Mouse (Mus musculus) ovary, postnatal 10 days (tissue): ENCODE measurements around the gene Usb1.

Experiments used
- DNase-seq: peaks from one replicate; pipeline ENCODE4 v3.0.0; 2022; ENCODE audit warnings: low spot score

The Usb1 gene

DNA sequence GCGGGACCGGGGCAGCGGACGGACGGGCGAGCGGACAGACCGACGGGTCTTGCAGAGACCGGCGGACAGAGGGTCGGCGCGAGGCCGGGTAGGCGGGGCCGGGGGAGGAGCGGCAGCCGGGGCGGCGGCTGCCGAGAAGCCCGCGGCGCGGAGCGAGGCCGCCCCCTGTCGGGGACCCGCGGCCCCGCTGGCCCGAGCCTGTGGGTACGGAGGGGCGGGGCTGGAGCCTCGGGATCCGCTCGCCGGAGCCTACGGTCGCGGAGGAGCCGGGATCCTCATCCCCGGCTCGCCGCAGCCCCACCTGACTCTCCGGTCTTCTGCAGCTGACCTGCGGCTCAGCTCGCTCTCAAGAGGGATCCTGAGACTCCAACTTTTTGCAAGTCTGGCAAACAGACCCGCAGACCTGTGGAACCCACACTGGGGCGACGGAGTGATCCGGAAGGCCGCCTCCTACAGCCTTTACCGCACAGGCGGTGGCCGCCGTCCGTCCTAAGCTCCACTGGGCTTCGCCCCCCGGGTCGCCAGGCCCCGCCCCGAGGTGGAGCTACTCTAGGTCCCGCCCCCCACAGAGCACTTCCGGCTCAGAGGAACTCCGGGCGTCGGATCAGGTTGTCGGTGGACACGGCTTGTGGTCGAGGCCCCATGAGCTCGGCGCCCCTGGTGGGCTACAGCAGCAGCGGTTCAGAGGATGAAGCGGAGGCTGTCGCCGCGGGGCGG lies at the start of gene Usb1, which contains the start of gene Zfp319:
TSS of gene Usb1 (plus strand) at position 565 of the 717 bp plus-strand sequence.
TSS of gene Zfp319 (minus strand) at position 231 of the 717 bp plus-strand sequence.
- peak; percentile 91 for DNase-seq

DNA sequence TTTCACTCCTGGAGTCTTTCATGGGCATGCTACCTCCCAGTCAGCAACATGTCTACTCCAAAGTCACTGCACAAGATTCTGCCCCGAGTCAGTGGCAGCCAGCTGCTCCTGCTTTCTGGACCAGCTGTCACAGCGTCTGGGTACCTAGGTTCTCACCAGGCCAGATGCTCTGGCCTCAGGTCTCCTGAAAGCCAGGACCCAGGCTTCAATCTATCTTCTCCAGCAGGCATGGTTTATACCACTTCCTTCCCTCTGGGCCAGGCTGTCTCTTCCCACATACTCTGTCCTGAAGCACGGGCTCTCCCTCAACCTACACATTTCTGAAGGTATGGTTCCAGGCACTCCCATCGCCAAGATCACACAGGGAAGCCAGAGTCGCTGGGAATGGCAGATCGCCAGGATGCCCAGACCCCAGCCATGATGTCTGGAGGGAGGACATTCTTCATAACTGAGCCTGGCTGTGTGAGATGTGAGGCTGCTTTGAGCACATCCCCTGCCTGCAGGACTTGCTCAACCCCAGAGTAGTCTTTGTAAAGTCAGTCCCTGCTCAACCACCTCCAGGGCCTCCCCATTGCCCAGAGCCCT lies 42.9 kb upstream of the Usb1 start:
- DNase-seq, result no peak

DNA sequence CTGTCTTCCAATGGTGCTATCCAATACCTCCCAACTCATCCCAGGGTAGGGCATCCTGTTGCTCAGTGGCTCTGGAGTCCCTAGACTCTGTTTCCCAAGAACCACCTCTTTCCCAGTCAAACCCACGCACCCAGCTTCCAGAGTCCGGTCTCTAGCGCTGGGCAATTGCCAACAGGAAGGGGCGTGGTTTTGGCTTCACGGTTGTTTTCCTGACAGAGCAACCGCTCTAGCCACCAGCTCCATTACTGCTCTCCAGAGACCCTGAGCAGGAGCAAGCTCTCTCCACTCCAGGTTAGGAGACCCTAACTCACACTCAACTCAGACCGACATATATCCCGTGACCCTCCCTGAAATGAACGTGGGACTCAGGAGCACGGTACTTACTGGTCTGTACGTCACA lies 38.9 kb upstream of the Usb1 start:
- DNase-seq, result peak; percentile 64

DNA sequence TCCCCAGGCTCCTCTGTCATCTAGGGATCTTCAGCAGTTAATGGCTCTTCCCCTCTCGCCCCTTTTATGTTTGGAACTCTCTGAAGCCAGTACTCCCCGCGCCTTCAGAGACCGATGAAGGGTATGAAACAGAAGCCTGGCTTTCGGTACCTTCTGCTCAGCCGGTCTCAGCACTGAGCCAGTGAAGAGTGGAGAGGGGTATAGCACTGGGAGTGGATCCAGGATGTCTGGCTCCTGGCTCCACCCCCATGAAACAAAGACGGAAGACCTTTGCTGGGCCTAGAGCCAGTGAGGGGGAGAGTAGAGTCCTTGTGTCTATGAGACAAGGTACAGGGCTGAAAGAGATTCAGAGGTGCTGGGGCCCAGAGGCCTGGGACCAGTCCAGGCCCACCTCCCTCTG lies 38.2 kb upstream of the Usb1 start:
- peak; percentile 19 for DNase-seq

DNA sequence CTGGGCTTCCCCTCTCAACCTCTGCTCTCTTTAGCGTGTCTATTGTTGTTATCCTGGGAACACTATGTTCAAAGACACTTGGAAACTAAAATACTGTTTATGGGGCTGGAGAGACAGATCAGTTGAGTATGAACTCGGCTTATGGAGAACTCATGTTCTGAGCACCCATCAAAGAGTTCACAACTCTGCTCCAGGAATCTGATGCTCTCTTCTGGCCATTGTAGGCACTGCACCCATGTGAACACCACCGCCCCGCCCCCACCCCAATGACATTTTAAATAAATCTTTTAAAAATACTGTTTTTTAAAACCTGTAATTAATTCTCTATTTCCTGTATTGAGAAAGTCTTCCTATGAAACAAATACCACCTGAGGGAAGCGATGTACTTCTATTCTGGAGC lies 29.7 kb upstream of the Usb1 start:
- DNase-seq, result no peak

DNA sequence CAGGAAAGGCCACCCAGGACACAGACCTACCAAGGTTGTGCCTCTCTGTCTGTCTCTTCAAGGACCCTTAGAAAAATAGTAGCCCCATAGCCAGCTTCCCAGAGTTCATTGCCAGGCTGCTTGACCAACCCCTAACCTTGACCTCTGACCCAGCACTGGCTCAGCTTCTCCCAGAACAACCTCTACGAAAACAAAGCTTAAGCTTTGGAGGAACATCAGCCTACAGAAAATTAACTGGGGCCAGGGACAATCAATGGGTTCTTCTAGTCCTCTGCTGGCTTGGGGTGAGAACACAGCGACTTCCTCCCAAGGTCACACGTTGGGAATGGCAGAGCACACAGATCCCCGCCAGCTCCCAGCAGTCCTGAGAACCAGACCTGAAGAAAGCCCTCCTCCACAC lies 26.6 kb upstream of the Usb1 start:
- no peak for DNase-seq

DNA sequence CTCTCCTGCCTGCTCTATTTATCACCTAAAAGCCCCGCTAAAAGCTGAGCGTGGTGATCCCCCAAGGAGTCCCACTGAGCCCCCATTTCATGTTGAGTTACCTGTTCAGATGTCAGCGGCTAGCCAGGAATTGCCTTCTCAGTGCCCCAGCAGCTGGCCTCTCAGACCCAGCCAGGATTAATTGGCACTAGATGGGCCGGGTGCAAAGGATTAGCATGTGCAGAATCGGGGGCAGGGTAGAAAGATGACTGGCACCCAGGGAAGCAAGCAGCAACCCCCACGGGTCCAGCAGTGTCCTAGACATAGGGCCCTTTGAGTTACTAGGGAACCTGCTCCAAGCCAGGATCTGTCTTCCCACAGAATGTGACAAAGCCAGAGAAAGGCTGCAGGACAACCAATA lies 25.7 kb upstream of the Usb1 start, which contains the start of gene Cngb1:
TSS of gene Cngb1 (minus strand) at position 155 of the 400 bp plus-strand sequence.
- no peak for DNase-seq

DNA sequence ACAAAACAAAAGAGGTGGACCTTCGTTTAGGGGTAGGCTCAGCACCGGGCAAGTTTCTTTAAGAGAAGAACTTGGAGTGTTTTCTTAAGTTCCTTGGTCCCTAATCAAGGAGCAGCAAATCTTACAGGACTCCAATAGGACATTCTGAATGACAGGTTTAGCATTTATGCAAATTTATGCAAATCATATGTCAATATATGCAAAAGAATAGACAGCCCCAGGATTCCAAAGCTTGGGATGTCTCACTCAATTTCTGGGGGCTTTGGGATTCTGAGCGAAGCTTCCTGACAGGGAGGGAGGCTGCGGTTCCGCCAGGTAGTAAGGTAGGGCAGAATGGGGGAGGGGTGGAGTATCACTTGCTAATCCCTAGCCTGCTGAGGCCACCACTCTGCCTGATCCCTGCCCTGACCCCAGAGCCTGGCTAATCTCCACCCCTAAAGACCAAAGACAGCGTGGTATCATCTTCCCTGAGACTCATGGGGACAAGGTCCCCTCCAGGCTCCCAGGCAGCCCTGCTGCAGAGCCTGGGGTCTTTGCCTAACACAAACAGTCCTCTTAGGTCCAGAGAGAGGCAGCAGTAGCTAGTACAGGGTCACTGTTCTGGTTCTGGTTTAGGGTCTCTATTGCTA lies 21.6 kb upstream of the Usb1 start, which contains the start of gene Tepp:
TSS of gene Tepp (plus strand) at position 225 of the 629 bp plus-strand sequence.
- DNase-seq, result no peak

DNA sequence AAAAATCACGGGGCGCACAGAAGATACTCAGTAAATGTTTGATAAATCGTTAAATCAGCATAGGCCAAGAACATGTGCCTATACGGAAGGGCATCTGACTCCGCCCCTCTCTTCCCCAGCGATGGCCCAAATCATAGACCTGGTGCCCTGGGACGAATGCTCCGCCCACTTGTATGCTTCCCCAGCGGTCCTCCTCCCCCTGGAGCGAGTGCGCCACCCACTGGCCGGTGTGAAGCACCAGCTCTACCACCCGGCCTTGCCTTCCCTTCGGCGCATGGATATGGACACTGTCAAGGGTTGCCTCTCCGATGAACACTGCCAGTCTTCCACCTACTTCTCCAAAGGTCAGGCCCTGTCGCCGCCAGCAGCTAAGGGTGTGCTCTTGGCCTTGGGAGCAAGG lies 19.2 kb upstream of the Usb1 start:
- DNase-seq, result no peak

DNA sequence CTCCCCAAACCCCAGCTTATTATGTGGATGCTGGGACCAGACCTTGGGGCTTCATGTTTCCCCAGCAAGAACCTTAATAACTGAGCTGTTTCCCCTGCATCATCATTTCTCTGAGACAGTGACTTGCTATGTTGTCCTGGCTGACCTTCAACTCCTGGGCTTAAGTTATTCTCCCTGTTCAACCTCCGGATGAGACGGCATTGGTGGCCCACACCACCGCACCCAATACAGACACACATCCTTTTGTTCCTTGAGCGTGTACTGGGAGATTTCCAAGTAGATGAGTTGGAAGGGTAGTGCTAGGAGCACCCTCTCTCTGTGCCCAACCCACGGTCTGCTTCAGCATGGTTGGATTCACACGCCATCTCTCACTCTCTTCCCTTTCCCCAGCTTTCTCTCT lies 18.2 kb upstream of the Usb1 start:
- DNase-seq, result no peak

DNA sequence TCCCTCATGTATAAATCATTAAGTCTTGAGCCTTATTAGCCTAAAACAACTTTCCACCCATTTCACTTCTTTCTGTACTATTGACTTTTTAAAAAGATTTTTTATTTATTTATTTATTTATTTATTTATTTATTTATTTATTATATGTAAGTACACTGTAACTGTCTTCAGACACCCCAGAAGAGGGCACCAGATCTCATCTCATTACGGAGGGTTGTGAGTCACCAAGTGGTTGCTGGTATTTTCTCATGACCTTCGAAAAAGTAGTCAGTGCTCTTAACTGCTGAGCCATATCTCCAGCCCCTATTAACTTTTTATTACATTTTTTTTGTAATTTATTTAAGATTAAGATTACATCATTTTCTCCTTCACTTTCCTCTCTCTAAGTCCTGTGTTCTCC lies 17.4 kb upstream of the Usb1 start:
- DNase-seq, result no peak

DNA sequence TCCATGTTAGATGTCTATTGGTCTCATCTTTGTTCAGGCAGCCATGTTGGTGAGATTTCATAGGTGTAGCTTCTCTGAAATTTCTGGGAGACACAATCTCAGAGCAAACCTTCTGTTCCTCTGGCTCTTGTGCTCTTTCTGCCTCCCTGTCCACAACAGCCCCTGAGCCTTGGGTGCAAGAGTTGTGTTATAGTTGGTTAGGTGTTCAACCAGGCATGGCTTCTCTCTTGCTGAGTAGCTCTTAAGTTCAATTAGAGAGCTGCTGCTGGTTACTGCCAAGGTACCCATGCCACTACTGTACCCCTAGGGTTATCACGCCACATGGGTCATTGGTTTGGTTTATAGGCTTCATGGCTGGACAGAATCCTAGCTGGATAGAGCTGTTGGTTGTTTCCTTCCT lies 16.7 kb upstream of the Usb1 start:
- no peak for DNase-seq

DNA sequence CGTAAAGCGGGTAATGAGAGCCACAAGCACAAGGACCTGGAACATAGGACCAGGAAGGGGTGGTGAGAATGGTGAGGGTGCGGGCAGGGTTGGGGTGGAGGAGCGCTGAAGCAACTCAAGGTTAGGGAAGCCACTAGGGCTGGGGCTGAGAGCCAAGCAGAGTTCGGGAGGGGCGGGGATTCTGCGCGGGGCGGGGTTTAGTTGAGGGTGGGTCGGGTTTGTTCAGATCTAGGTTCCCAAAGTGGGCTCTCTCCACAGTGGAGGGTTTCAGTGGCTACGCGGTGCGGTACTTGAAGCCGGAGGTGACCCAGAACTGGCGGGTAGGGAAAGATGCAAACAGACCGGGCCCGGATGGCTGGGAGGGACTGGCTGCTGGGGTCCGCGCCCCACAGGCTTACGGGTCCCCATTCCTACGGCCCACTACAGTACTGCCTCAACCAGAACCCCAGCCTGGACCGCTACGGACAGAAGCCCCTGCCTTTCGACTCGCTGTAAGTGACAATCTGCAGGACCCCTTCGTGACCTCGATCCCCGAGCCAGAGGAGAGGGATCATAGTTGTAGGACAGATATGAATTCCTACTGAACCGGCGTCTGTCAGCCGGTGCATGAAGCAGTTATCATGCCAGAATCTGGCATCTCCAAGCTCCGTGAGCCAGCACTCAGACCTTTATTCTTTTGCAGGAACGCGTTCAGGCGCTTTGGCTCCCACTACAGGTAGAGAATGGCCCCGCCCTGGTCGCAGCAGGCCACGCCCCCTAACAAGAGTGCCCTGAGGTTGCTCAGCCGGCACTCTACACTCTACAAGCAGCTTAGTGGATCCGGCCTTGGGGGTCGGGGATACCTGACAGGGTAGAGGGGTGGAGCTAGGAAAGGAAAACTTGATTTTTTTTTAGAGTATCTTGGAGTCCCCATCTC lies 11.6 kb upstream of the Usb1 start:
- no peak for DNase-seq

DNA sequence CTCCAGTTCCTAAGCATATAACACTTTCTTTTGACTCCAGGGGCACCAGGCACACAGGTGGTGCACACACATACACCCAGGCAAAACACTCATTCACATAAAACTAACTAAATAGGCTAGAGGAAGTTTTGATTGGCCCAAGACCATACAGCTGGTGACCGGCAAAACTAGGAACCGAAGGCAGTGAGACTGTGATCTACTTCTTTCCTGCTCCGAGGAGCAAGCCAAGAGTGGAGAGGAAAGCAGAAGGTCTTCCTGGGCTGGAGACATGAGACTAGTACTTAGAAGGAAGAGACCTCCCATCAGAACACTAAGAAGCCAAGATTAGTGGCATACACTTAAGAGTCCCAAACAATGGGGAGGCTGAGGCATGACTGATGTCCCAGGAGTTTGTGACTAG lies 8.9 kb upstream of the Usb1 start:
- DNase-seq, result no peak

DNA sequence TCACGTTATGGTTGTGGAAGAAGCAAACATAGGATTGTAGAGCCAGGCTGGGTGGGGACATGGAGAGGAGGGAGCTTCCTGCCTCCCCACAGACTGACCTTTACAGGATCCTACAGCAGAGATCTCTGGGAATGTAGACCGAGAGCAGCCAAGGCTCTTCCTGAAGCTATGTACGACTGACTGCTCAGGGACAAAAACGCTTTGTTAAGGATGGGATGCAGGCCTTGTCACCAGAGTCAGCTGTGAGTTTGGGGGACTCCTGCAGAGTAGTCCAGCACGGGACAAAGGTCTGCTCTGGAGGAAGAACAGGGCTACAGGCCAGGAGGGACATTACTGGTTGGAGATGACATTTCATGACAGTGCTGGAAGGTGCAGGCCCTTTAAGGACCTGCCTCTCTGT lies 7.4 kb upstream of the Usb1 start:
- no peak for DNase-seq

DNA sequence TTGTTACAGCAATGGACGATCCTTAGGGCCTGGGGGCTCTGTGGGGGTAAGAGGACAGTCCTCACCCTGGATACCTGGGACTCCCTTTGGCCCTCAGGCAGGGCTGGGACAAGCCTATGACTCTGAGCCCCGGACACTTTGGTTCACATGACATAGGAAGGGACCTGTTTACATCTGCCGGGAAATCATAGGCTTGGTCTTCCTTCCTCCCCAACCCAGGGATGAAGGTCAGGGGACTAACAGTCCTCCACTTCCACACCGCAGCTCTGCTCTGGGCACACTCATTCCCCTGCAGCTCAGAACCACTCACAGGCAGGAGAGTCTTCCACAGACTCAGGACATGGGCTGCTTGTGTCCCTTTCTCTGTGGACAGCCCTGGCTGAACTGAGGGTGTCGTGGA lies 5.3 kb upstream of the Usb1 start:
- DNase-seq, result no peak

DNA sequence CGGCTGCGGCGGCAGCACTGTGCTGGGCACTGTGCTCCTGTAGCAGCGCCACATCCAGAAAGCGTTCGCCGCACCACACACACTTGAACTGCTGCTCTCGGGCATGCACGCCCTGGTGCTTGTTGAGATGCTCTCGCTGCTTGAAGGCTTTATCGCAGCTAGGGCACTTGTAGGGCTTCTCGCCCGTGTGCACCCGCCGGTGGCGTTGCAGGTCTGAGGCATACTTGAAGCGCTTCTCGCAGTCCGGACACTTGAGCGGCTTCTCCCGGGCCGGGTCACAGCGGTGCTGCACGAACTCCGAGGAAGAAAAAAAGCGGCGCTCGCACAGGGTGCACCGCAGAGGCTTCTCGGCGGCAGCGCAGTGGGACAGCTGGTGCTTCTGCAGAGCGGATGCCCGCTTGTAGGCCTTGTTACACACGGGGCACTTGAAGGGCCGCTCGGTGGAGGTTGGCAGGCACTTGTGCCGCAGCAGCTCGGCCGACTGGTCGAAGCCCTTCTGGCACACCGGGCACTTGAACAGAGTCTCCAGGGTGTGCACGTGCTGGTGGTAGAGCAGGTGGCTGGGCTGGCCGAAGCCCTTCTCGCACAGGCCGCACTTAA lies 4.1 kb upstream of the Usb1 start:
- DNase-seq, result no peak

DNA sequence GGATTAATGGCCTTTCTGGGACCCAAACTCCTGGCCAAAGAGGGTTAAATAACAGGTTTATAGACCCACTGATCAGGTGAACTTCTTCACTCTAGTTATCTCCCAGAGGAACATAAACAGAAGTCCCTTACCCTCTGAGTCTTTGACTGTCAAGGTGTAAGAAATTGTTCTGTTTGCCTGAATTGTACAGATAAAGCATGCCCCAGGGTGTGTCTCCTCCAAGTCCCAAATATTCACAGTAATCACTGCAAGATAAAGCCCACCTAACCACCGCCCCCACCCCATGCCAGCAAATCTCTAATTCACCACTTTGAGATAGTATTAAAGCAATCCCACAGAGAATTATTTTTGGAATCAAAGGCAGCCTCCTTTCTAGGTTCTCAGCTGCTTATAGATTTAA lies 1.7 kb upstream of the Usb1 start:
- no peak for DNase-seq

DNA sequence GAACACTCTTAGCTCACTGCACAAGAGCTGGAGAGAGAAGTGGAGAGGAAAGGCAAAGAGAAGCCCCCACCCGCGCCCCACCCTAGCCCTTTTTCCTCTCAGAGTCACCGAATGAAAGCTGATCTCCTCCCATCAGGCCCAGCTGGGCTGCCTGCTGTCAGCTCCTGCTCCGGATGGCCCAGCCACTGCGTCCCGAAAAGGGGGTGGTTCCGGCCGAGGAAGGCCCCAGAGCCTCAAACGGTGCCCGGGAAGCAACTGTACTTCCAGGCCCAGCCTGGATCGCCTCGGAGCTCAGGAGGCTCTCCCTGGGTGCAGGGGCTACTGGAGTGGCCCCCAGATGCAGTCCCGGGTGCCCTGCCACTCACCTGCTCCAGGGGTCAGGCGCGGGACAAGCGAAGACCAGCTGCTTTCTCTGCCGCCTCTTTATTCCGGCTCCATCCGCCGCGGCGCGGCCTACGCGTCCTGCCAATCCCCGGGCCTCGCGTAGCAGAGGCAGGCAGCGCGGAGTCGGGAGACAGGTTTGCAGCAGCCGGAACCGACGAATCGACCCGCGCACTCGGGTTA lies 846 bp upstream of the Usb1 start:
- DNase-seq, result no peak

DNA sequence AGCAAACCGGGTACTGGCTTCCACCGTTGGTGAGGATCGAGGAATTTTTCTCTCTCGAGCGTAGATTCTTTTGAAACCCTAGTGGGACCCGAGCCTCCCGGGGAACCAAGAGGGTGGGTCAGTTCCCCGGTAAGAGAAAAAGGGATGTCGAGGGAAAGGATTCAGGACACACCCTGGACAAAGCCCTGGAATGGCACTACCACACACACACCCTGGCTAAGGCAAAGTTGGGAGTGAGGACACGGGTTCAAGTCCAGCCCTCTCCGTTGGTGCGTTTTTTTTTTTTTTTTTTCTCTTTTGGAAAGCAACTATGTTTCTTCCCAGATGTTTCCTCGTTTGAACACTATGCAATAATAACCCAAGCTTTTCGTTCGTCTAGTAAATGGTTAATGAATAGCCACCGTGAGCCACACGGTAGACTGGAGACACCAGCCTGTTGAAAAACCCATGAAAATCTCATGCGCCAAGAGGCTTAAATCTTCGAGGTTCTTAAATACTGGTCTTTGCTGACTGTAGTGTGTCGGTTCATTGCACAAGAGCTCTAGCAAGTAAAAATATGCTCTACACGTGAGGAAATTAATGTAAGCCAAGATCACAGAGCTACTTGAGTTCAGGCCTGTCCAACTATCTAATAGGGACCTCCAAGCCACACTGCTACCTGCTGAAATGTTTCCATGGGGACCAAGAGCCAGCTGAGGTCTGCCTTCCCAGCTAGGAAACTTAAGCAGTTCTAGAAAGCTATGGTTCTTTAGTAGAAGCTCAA lies 534 bp downstream of the Usb1 start:
- no peak for DNase-seq

DNA sequence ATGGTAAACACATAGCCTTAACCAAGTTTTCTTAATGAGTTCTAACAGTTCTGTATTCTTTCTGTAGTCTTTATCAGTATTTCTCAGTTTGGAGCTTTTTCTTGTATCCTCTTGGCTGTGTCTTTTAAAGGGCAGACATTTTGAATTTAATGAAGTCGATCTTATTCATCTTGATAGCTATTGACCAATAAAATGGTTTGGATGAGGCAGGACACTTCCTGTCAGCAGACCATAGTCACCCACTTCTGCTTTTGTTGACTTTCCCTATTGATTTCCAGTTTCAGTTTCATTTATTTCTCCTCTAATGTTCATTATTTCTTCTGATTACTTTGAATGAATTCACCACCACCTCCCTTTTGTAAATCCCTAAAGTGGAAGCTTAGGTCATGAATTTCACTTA lies 3.6 kb downstream of the Usb1 start:
- no peak for DNase-seq
